Mouse (Mus musculus): ENCODE results near the gene Cacna1c. TPM values are rescaled to one million over a fixed set of nuclear protein-coding genes. Genes with fewer than 3 reads are reported as not detected.
A peak's percentile ranks its signal among the peaks of the same experiment; 100 is the strongest.

Cacna1c gene
- total RNA-seq, 2 experiments from 2014 or later: 66.4 to 84.0 TPM

GRCm38 (mm10) chr6:119174307-119175074 is 21.7 kb downstream of the Cacna1c start:
- no peak for DNase-seq (ENCODE audit: low spot score in 2 of 2)

GRCm38 (mm10) chr6:119165677-119166076 is 30.5 kb downstream of the Cacna1c start:
- DNase-seq (ENCODE audit: low spot score in 2 of 2): no peak

GRCm38 (mm10) chr6:119145109-119145508 is 51.1 kb downstream of the Cacna1c start:
- DNase-seq (ENCODE audit: low spot score in 2 of 2): no peak

- DNase-seq (ENCODE audit: low spot score in 2 of 2): no peak
These were observed 56.7 kb downstream of the Cacna1c start for GRCm38 (mm10) chr6:119139561-119139960.

GRCm38 (mm10) chr6:119137768-119138167 is 58.5 kb downstream of the Cacna1c start:
- no peak for DNase-seq (ENCODE audit: low spot score in 2 of 2)

- no peak for DNase-seq (ENCODE audit: low spot score in 2 of 2)
These were observed 63.4 kb downstream of the Cacna1c start for GRCm38 (mm10) chr6:119132863-119133262.

GRCm38 (mm10) chr6:119132111-119132735 is 64.0 kb downstream of the Cacna1c start:
- DNase-seq (ENCODE audit: low spot score in 2 of 2): no peak

- peak; percentile 67 to 70 for DNase-seq (ENCODE audit: low spot score in 2 of 2)
These were observed 66.6 kb downstream of the Cacna1c start for GRCm38 (mm10) chr6:119129664-119130063.

- no peak for DNase-seq (ENCODE audit: low spot score in 2 of 2)
These were observed 67.7 kb downstream of the Cacna1c start for GRCm38 (mm10) chr6:119128521-119128920.

- no peak for DNase-seq (ENCODE audit: low spot score in 2 of 2)
These were observed 68.1 kb downstream of the Cacna1c start for GRCm38 (mm10) chr6:119128076-119128475.

GRCm38 (mm10) chr6:119126991-119127390 is 69.2 kb downstream of the Cacna1c start:
- DNase-seq (ENCODE audit: low spot score in 2 of 2): no peak

- DNase-seq (ENCODE audit: low spot score in 2 of 2): no peak
These were observed 77.8 kb downstream of the Cacna1c start for GRCm38 (mm10) chr6:119118371-119118770.

- no peak for DNase-seq (ENCODE audit: low spot score in 2 of 2)
These were observed 79.9 kb downstream of the Cacna1c start for GRCm38 (mm10) chr6:119116290-119116689.

GRCm38 (mm10) chr6:119113362-119113761 is 82.9 kb downstream of the Cacna1c start:
- DNase-seq (ENCODE audit: low spot score in 2 of 2): no peak

- no peak for DNase-seq (ENCODE audit: low spot score in 2 of 2)
These were observed 85.8 kb downstream of the Cacna1c start for GRCm38 (mm10) chr6:119110369-119110768.

GRCm38 (mm10) chr6:119108466-119109394 is 87.5 kb downstream of the Cacna1c start:
- peak; percentile 59 to 77 for DNase-seq (ENCODE audit: low spot score in 2 of 2)

GRCm38 (mm10) chr6:119107856-119108465 is 88.3 kb downstream of the Cacna1c start:
- peak; percentile 35 to 37 for DNase-seq (ENCODE audit: low spot score in 2 of 2)

GRCm38 (mm10) chr6:119107140-119107855 is 88.9 kb downstream of the Cacna1c start:
- DNase-seq (ENCODE audit: low spot score in 2 of 2): peak; percentile 60 to 71

- DNase-seq (ENCODE audit: low spot score in 2 of 2): peak in 1 of 2 experiments; percentile 36
These were observed 89.5 kb downstream of the Cacna1c start for GRCm38 (mm10) chr6:119106726-119107125.

Measured in adrenal gland, adult 18-20 months (tissue).